Mouse (Mus musculus) hindbrain, embryonic 13.5 days (tissue): ENCODE measurements around the gene Thpo. TPM values are rescaled to one million over a fixed set of nuclear protein-coding genes. Genes with fewer than 3 reads are reported as not detected.
A peak's percentile ranks its signal among the peaks of the same experiment; 100 is the strongest.

Source experiments
- ATAC-seq: fragments of 200-750 bp; cut with Nextera tagmentation; 2 replicates; pipeline ENCODE4 v1.8.0; 2017; ENCODE audit warnings: moderate TSS enrichment; ENCODE audit not compliant: low FRiP score
- H3K27ac ChIP-seq: fragments of 300-500 bp; sonication (generic); 2 replicates; pipeline ENCODE4 v1.5.1; 2015; ENCODE audit warnings: inconsistent platforms, mild to moderate bottlenecking, moderate library complexity
- H3K27me3 ChIP-seq: fragments of 300-500 bp; sonication (generic); 2 replicates; pipeline ENCODE4 v1.6.1; 2015; ENCODE audit warnings: mild to moderate bottlenecking, inconsistent platforms
- H3K36me3 ChIP-seq: fragments of 300-500 bp; sonication (generic); 2 replicates; pipeline ENCODE4 v1.6.1; 2015; ENCODE audit warnings: mild to moderate bottlenecking, inconsistent platforms
- H3K4me1 ChIP-seq: fragments of 300-500 bp; sonication (generic); replicated peaks from 2 replicates; pipeline ENCODE4 v1.6.1; 2015; ENCODE audit warnings: inconsistent platforms
- H3K4me2 ChIP-seq: fragments of 300-500 bp; sonication (generic); 2 replicates; pipeline ENCODE4 v1.6.1; 2015; ENCODE audit warnings: inconsistent platforms, mild to moderate bottlenecking, moderate library complexity
- H3K4me3 ChIP-seq: fragments of 300-500 bp; sonication (generic); 2 replicates; pipeline ENCODE4 v1.5.1; 2015; ENCODE audit warnings: mild to moderate bottlenecking, inconsistent platforms
- H3K9ac ChIP-seq: fragments of 300-500 bp; sonication (generic); 2 replicates; pipeline ENCODE4 v1.6.1; 2015; ENCODE audit warnings: mild to moderate bottlenecking, inconsistent platforms
- H3K9me3 ChIP-seq: fragments of 300-500 bp; sonication (generic); 2 replicates; pipeline ENCODE4 v1.6.1; 2016; ENCODE audit warnings: inconsistent platforms
- WGBS: fragments of 180-500 bp; shearing (Covaris S2); methylation state at CpG from one replicate; pipeline ENCODE4 v1.1.7; 2015; 5-methylcytosine and 5-hydroxymethylcytosine counted together
- polyA plus RNA-seq: library from polyadenylated mRNA; unstranded; fragments of >200 nt; fragmentation: Nextera tagmentation; extraction: Ambion mirVana; gene quantifications from 2 replicates; pipeline ENCODE4 v1.2.1, GENCODE M21; 2015

The Thpo gene
- polyA plus RNA-seq, 1 experiment from 2014 or later: 0.88 TPM

DNA sequence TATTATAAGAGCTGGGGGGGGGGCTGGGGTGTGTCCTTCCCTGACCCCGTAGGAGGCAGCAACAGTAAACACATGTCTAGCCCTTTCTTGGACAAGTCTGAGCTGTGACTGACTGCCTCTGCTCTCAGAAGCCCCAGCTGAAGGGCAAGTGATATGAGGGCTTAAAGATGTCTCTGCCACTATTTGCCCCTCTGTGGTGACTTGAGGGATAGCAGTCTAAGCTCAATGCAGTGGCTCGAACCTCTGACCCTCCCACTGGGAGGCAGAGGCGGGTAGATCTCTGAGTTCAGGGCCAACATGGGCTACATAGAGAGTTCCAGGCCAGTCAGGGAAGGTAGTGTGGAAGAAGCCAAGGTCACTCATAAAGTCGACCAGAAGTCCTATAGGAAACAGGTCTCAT lies 23.5 kb downstream of the Thpo start:
- no peak overlapping the region for H3K4me2 ChIP-seq
- H3K9me3 ChIP-seq: no peaks in the 10 kb centered on the region
- H3K27me3 ChIP-seq: no peaks in the 10 kb centered on the region
- whole genome bisulfite sequencing: 80% methylated on average over 4 of the region's 4 CpGs
- ATAC-seq: no peak
- H3K36me3 ChIP-seq: peaks cover 76% of the 10 kb centered on the region
- peaks cover 23% of the 10 kb centered on the region for H3K4me1 ChIP-seq
- H3K9ac ChIP-seq: no peak overlapping the region
- no peak overlapping the region for H3K27ac ChIP-seq
- H3K4me3 ChIP-seq: no peak overlapping the region

GRCm38 (mm10) chr16:20710370-20710769 lies 23.9 kb downstream of the Thpo start:
- Histone ChIP-seq H3K4me1 (peaks cover 20% of the 10 kb centered on the region), H3K4me3 (no peak overlapping the region), H3K4me2 (no peak overlapping the region), H3K27me3 (no peaks in the 10 kb centered on the region), H3K36me3 (peaks cover 80% of the 10 kb centered on the region), H3K9me3 (no peaks in the 10 kb centered on the region), H3K9ac (no peak overlapping the region), H3K27ac (no peak overlapping the region)
- 95% methylated on average over 11 of the region's 11 CpGs for WGBS
- ATAC-seq: no peak

DNA sequence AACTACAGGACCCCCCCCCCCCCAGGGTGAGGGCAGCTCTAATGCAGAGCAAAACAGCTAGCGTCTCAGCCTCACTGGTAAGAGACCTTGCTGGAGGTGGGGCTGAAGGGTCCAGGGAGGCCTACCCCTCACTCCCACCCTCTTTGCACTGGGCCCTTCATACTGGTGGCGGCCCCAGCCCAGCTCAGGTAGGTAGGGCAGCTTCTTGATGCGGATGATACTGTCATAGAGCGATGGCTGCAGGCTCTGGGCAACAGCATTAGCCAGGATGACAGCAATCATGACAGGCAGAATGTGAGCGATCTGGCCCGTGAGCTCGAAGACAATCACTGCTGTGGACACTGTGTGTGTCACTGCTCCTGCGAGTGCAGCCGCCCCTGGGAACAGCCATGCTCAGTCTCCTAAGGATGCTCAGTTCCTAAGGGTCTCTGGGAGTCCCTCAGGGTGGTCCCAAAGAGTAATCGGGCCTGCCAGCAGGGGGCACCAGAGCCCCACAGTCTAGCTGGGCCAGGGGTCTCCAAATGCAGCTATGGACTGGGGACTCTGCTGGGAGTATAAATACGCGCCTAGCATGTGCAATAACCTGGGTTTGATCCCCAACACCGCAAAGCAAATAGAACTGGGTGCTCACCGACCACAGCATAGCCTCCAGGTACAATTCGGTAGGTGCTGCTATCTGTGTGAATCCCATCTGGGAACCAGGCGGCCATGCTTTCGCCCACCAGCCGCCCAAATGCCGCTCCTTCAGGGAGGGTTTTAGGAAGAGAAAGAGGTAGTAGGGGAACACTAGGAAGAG lies 25.2 kb downstream of the Thpo start:
- 79% methylated on average over 19 of the region's 19 CpGs for WGBS
- H3K36me3 ChIP-seq: peaks cover 91% of the 10 kb centered on the region
- H3K9me3 ChIP-seq: no peaks in the 10 kb centered on the region
- ATAC-seq: peak; percentile 26; the same call in 1 of the 2 replicates
- no peak overlapping the region for H3K4me2 ChIP-seq
- H3K4me3 ChIP-seq: no peak overlapping the region
- H3K4me1 ChIP-seq: peaks cover 8% of the 10 kb centered on the region
- H3K27ac ChIP-seq: no peak overlapping the region
- peak overlapping the region; percentile 19; the same call in 1 of the 2 replicates for H3K9ac ChIP-seq
- H3K27me3 ChIP-seq: no peaks in the 10 kb centered on the region

DNA sequence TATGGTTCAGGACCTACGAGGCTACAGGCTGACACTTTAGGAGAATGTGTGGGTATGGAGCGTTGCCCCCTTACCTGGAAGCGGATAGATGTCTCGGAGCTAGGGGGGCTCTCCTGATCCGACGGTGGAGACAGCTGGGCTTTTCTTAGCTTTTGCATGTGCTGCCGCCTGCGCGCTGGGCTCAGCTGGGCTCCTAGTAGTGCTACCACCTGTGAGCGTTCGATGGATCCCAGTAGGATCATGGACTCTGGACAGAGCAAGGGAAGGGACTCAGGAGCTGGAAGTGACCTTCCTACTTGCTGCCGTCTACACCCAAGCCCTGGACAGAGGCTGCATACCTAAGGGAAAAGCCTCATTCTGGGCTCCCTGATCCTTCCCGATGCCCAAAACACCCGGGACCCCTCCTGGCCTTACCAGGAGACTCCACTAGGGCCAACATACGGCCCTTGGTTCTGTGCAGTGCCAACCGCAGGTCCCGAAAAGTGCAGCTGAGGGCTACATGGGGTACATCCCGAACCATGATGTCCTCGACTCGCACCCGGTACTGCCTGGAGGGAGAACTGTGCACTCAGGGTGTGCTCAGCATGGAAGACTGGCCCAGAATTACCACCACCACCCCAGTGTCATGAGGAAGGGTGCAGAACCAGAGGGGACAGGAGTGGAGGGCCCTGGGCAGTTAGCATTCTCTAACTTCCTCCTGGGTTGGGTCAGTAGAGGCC lies 25.9 kb downstream of the Thpo start:
- H3K27ac ChIP-seq: no peak overlapping the region
- H3K9ac ChIP-seq: no peak overlapping the region
- H3K36me3 ChIP-seq: peaks cover 95% of the 10 kb centered on the region
- peaks cover under 1% of the 10 kb centered on the region for H3K4me1 ChIP-seq
- H3K4me2 ChIP-seq: no peak overlapping the region
- no peak; the same call in 1 of the 2 replicates for ATAC-seq
- H3K27me3 ChIP-seq: no peaks in the 10 kb centered on the region
- no peaks in the 10 kb centered on the region for H3K9me3 ChIP-seq
- WGBS: 92% methylated on average over 21 of the region's 21 CpGs
- no peak overlapping the region for H3K4me3 ChIP-seq

GRCm38 (mm10) chr16:20706407-20707055 lies 27.8 kb downstream of the Thpo start:
- Histone ChIP-seq H3K4me2 (no peak overlapping the region), H3K9me3 (no peaks in the 10 kb centered on the region), H3K4me1 (peaks cover 16% of the 10 kb centered on the region), H3K36me3 (peaks cover 86% of the 10 kb centered on the region), H3K9ac (no peak overlapping the region), H3K27me3 (no peaks in the 10 kb centered on the region), H3K4me3 (no peak overlapping the region), H3K27ac (no peak overlapping the region)
- 87% methylated on average over 2 of the region's 2 CpGs for WGBS
- ATAC-seq: no peak

DNA sequence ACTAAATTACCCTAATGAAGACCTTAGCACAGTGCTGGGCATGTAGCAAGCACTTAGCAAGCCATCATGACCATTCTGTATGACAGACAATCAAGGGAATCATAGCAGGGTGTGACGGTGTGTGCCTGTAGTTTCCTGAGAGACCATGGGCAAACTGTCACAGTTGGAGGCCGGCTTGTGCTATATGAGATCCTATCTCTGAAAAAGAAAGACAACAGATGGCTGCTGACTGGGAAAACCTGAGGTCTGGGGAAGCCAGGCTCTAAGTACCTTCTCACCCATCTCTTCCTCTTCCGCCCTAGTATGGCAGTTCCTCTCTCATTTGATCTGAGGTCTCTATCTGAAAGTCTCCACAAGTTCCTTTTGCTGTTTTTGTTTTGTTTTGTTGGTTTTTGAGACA lies 28.5 kb downstream of the Thpo start:
- no peaks in the 10 kb centered on the region for H3K27me3 ChIP-seq
- peaks cover 82% of the 10 kb centered on the region for H3K36me3 ChIP-seq
- no peak overlapping the region for H3K4me2 ChIP-seq
- whole genome bisulfite sequencing: 73% methylated on average over 3 of the region's 3 CpGs
- ATAC-seq: no peak
- no peak overlapping the region for H3K27ac ChIP-seq
- H3K9me3 ChIP-seq: no peaks in the 10 kb centered on the region
- no peak overlapping the region for H3K4me3 ChIP-seq
- no peak overlapping the region for H3K9ac ChIP-seq
- H3K4me1 ChIP-seq: peaks cover 21% of the 10 kb centered on the region

DNA sequence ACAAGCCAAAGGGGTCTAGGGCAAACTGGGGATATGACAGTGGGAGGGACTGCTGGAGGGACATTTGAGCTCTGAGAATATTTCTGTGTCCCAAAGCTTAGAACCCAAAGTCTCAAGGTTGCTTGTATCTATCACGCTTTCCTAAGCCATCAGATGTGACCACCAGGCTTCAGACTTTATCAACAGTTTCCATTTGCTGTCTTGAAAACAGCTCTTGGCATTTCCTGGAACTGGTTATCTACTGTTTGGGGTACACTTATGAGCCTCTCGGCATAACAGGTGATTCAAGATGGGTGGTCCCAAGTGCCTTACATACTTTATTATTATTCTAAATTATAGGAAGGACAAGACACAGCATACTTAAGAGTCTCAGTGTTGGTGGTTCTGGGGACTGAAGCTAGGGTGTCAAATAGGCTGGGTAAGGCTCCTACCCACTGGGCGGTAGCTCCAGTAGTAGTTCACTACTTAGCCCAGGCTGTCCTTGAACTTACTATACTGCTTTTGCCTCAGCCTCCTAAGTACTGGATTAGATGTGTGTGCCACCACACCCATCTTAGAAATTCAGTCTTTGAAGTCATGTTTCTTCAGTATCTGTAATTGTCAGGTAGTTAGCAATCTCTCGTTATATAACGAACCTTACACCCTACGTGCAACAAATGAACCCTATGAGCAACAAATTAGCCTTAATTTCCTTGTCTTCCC lies 30.5 kb downstream of the Thpo start:
- Histone ChIP-seq H3K4me2 (no peak overlapping the region), H3K9me3 (no peaks in the 10 kb centered on the region), H3K9ac (no peak overlapping the region), H3K4me3 (no peak overlapping the region), H3K27ac (no peak overlapping the region), H3K36me3 (peaks cover 82% of the 10 kb centered on the region), H3K27me3 (no peaks in the 10 kb centered on the region), H3K4me1 (peaks cover 27% of the 10 kb centered on the region)
- ATAC-seq: no peak
- WGBS: 95% methylated on average over 6 of the region's 6 CpGs

- no peak for ATAC-seq
- Histone ChIP-seq H3K4me1 (peaks cover 27% of the 10 kb centered on the region), H3K9ac (no peak overlapping the region), H3K27ac (no peak overlapping the region), H3K36me3 (peaks cover 82% of the 10 kb centered on the region), H3K4me3 (no peak overlapping the region), H3K27me3 (no peaks in the 10 kb centered on the region), H3K4me2 (no peak overlapping the region), H3K9me3 (no peaks in the 10 kb centered on the region)
- 91% methylated on average over 10 of the region's 10 CpGs for WGBS
Measured at GRCm38 (mm10) chr16:20703071-20703470, 31.2 kb downstream of the Thpo start.

- 5% methylated on average over 8 of the region's 8 CpGs for WGBS
- no peaks in the 10 kb centered on the region for H3K27me3 ChIP-seq
Measured at GRCm38 (mm10) chr16:20702522-20702893, 31.8 kb downstream of the Thpo start.

GRCm38 (mm10) chr16:20701729-20702521 lies 32.4 kb downstream of the Thpo start:
- Histone ChIP-seq H3K36me3 (peaks cover 71% of the 10 kb centered on the region), H3K9me3 (no peaks in the 10 kb centered on the region), H3K27me3 (no peaks in the 10 kb centered on the region), H3K27ac (peak overlapping the region; percentile 77), H3K9ac (peak overlapping the region; percentile 60), H3K4me3 (no peak overlapping the region), H3K4me2 (0 out of 2 replicates have a peak overlapping the region, but pooled peaks have one; percentile 25), H3K4me1 (peaks cover 27% of the 10 kb centered on the region)
- 8% methylated on average over 12 of the region's 12 CpGs for WGBS
- ATAC-seq: peak; percentile 30; the same call in 1 of the 2 replicates

More at GRCm38 (mm10) chr16:20702522-20702893, 31.8 kb downstream of the Thpo start:
- no peak overlapping the region for H3K4me2 ChIP-seq
- H3K4me1 ChIP-seq: peaks cover 27% of the 10 kb centered on the region
- H3K36me3 ChIP-seq: peaks cover 77% of the 10 kb centered on the region
- ATAC-seq: peak; percentile 33
- peak overlapping the region; percentile 55; the same call in 1 of the 2 replicates for H3K9ac ChIP-seq
- peak overlapping the region; percentile 77; the same call in 1 of the 2 replicates for H3K27ac ChIP-seq
- H3K4me3 ChIP-seq: no peak overlapping the region
- no peaks in the 10 kb centered on the region for H3K9me3 ChIP-seq

DNA sequence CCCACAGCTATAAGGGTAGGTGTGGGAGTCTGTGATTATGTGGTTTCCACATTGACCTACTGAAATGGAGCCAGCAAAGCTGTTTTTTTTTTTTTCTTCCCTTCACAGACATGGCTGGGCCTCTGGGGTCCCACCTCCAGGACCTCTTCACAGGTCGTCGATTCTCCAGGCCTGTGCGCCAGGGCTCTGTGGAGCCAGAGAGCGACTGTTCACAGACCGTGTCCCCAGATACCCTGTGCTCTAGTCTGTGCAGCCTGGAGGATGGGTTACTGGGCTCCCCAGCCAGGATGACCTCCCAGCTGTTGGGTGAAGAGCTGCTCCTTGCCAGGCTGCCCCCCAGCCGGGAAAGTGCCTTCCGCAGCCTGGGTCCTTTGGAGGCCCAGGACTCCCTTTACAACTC lies 33.0 kb downstream of the Thpo start:
- no peak overlapping the region for H3K4me3 ChIP-seq
- 31% methylated on average over 7 of the region's 7 CpGs for WGBS
- no peaks in the 10 kb centered on the region for H3K27me3 ChIP-seq
- peak overlapping the region; percentile 77 for H3K27ac ChIP-seq
- peaks cover 65% of the 10 kb centered on the region for H3K36me3 ChIP-seq
- H3K4me1 ChIP-seq: peaks cover 33% of the 10 kb centered on the region
- H3K9me3 ChIP-seq: no peaks in the 10 kb centered on the region
- no peak overlapping the region for H3K4me2 ChIP-seq
- no peak; the same call in 1 of the 2 replicates for ATAC-seq
- H3K9ac ChIP-seq: peak overlapping the region; percentile 60
